Mouse (Mus musculus) cerebellum, adult 2 months (tissue): Measurements from ENCODE around the gene Hat1. TPM values are rescaled to one million over a fixed set of nuclear protein-coding genes. Genes with fewer than 3 reads are reported as not detected.
"Not testable (repeated sequence)": the region's sequence is repeated elsewhere in the genome, so short reads cannot be mapped to it uniquely, and the experiment has no call there.

ENCODE experiments used
- DNase-seq, 2 experiments: peaks; one replicate each; pipeline ENCODE4 v3.0.0; 2021
- H3K27ac ChIP-seq: fragments of 200-500 bp; 2 replicates; pipeline ENCODE4 v1.5.1; 2012; ENCODE audit warnings: low read length, control low read depth, inconsistent platforms; ENCODE audit not compliant: insufficient read depth
- H3K27me3 ChIP-seq: fragments of 200-500 bp; 2 replicates; pipeline ENCODE4 v1.6.1; 2012; ENCODE audit warnings: inconsistent platforms, mild to moderate bottlenecking, low read length, moderate library complexity; ENCODE audit not compliant: control insufficient read depth, insufficient read depth
- H3K4me1 ChIP-seq: fragments of 200-500 bp; 2 replicates; pipeline ENCODE4 v1.6.1; 2011; ENCODE audit warnings: low read length; ENCODE audit not compliant: control insufficient read depth, insufficient read depth
- H3K4me3 ChIP-seq: fragments of 200-500 bp; replicated peaks from 2 replicates; pipeline ENCODE3; 2011; ENCODE audit warnings: mild to moderate bottlenecking, low read depth, low read length, control low read depth; ENCODE audit not compliant: insufficient read depth
- CTCF ChIP-seq: fragments of 200-500 bp; IDR thresholded peaks from 2 replicates; pipeline ENCODE4 v1.5.1; 2011; ENCODE audit warnings: low read depth, mild to moderate bottlenecking, control low read depth, low read length, moderate library complexity, borderline replicate concordance; ENCODE audit not compliant: insufficient read depth
- POLR2A ChIP-seq: fragments of 200-500 bp; IDR thresholded peaks from 2 replicates; pipeline ENCODE4 v1.6.1; 2011; ENCODE audit warnings: low read length, control low read depth, borderline replicate concordance; ENCODE audit not compliant: insufficient read depth
- whole genome bisulfite sequencing: fragments of 180-500 bp; shearing (Covaris S2); methylation state at CpG from one replicate; pipeline ENCODE4 v1.1.7; 2018; 5-methylcytosine and 5-hydroxymethylcytosine counted together
- polyA plus RNA-seq: library from polyadenylated mRNA; depleted of rRNA; stranded (reverse); fragments of >200 nt; gene quantifications from 2 replicates; pipeline ENCODE4 v1.2.3, GENCODE M21; 2012

Hat1 gene
- polyA plus RNA-seq, 1 experiment = 23.5 TPM

- H3K4me3 ChIP-seq = peak within 1 kb of the TSS; percentile 93
- no peaks in the 10 kb centered on the region for H3K4me1 ChIP-seq
- under 1% methylated on average over 57 of the region's 57 CpGs for WGBS
- no peaks in the 10 kb centered on the region for H3K27me3 ChIP-seq
- DNase-seq = peak; percentile 87 to 88
- TF ChIP-seq POLR2A (peak; percentile 74), CTCF (no peak)
- H3K27ac ChIP-seq = peak within 1 kb of the TSS; percentile 86
These were observed 21.5 kb upstream of the Hat1 start, which contains the start of gene Slc25a12 for GRCm38 (mm10) chr2:71367125-71367880. Gene Slc25a12 (minus strand): TSS chr2:71367749.

- WGBS = 39% methylated on average over 8 of the region's 8 CpGs
- DNase-seq = no peak
- no peak for TF ChIP-seq CTCF
- no peak for TF ChIP-seq POLR2A
- Histone ChIP-seq H3K27me3 (no peaks in the 10 kb centered on the region), H3K4me3 (peak overlapping the region; percentile 93), H3K27ac (no peak overlapping the region), H3K4me1 (no peaks in the 10 kb centered on the region)
These were observed 20.7 kb upstream of the Hat1 start for GRCm38 (mm10) chr2:71368086-71368485.

GRCm38 (mm10) chr2:71371790-71372189 is 17.0 kb upstream of the Hat1 start:
- Histone ChIP-seq H3K27ac (no peak overlapping the region), H3K4me1 (no peaks in the 10 kb centered on the region), H3K4me3 (no peak overlapping the region), H3K27me3 (no peaks in the 10 kb centered on the region)
- DNase-seq = no peak
- WGBS = 26% methylated on average over 5 of the region's 5 CpGs
- TF ChIP-seq CTCF = no peak
- no peak for TF ChIP-seq POLR2A

- not testable (repeated sequence) for H3K27me3 ChIP-seq, H3K27ac ChIP-seq, DNase-seq, H3K4me3 ChIP-seq, H3K4me1 ChIP-seq
- 90% methylated on average over 4 of the region's 4 CpGs for WGBS
These were observed 16.5 kb upstream of the Hat1 start for GRCm38 (mm10) chr2:71372261-71372660.

GRCm38 (mm10) chr2:71374275-71375155 is 14.2 kb upstream of the Hat1 start:
- no peak for DNase-seq
- Histone ChIP-seq H3K4me1 (no peaks in the 10 kb centered on the region), H3K27me3 (no peaks in the 10 kb centered on the region), H3K4me3 (no peak overlapping the region), H3K27ac (no peak overlapping the region)
- no peak for TF ChIP-seq CTCF
- no peak for TF ChIP-seq POLR2A
- WGBS = 78% methylated on average over 8 of the region's 8 CpGs

GRCm38 (mm10) chr2:71376433-71376906 is 12.3 kb upstream of the Hat1 start:
- Histone ChIP-seq H3K4me1 (no peaks in the 10 kb centered on the region), H3K27me3 (no peaks in the 10 kb centered on the region), H3K4me3 (no peak overlapping the region), H3K27ac (no peak overlapping the region)
- WGBS = 55% methylated on average over 11 of the region's 11 CpGs
- TF ChIP-seq CTCF (no peak), POLR2A (no peak)
- no peak for DNase-seq

- TF ChIP-seq CTCF = no peak
- TF ChIP-seq POLR2A = no peak
- Histone ChIP-seq H3K4me3 (no peak overlapping the region), H3K4me1 (no peaks in the 10 kb centered on the region), H3K27ac (no peak overlapping the region), H3K27me3 (no peaks in the 10 kb centered on the region)
- DNase-seq = no peak
- WGBS = 84% methylated on average over 5 of the region's 5 CpGs
These were observed 11.3 kb upstream of the Hat1 start for GRCm38 (mm10) chr2:71377426-71377825.

- no peak overlapping the region for H3K4me3 ChIP-seq
- 71% methylated on average over 4 of the region's 4 CpGs for WGBS
- no peak for TF ChIP-seq CTCF
- TF ChIP-seq POLR2A = no peak
- H3K27ac ChIP-seq = no peak overlapping the region
- no peaks in the 10 kb centered on the region for H3K4me1 ChIP-seq
- DNase-seq = no peak
- no peaks in the 10 kb centered on the region for H3K27me3 ChIP-seq
These were observed 6.8 kb upstream of the Hat1 start for GRCm38 (mm10) chr2:71381962-71382361.
